In genomic region chr1:41559101-41559665, GRCm38 (mm10) we compare ENCODE assay signal across 19 mouse cellular contexts.
DNase-seq lines count a peak whose midpoint lies in the region; ATAC-seq and TF ChIP-seq lines count a peak whose summit lies in the region.
"Had no signal": no experiment of that assay in that cellular context is flagged by ENCODE, and none has a peak within 500 bp of the region (broad histone marks: within the 10 kb centered on the region; RNA-seq: fewer than 3 reads in every experiment).

No protein-coding gene starts in this region.

- H3K27me3 ChIP-seq in liver, adult 2 months (ENCODE audit: control insufficient read depth, insufficient read depth, low read length) = no peaks in the 10 kb centered on the region
- H3K27me3 ChIP-seq: heart, embryonic 13.5 days; intestine, embryonic 15.5 days; midbrain, embryonic 12.5 days; neural tube, embryonic 15.5 days had no signal

- H3K27ac ChIP-seq in liver, adult 2 months (replicated peaks; ENCODE audit: insufficient read depth, low read depth, low read length) = no peak overlapping the region
- H3K27ac ChIP-seq: heart, embryonic 13.5 days; intestine, embryonic 15.5 days; liver, embryonic 14.5 days; macrophage; midbrain, embryonic 12.5 days; neural tube, embryonic 15.5 days had no signal

- ATAC-seq in cerebellum, adult (ENCODE audit: insufficient number of reproducible peaks, low FRiP score, low TSS enrichment) = no peak; the same call in 1 of the 2 replicates
- ATAC-seq: intestine, embryonic 15.5 days had no signal

- no peaks in the 10 kb centered on the region for H3K36me3 ChIP-seq in liver, adult 2 months (ENCODE audit: control insufficient read depth, insufficient read depth, low read length)
- H3K36me3 ChIP-seq: heart, embryonic 13.5 days; intestine, embryonic 15.5 days; midbrain, embryonic 12.5 days; neural tube, embryonic 15.5 days had no signal

- DNase-seq in cerebellum, adult 9-11 months = peak; percentile 2
- DNase-seq in liver, adult 2 months (ENCODE audit: extremely low read depth, low read depth, low spot score) = peak; percentile 98
- no peak for DNase-seq in liver
- DNase-seq in brain, embryonic 14.5 days (ENCODE audit: low read depth) = peak; percentile 53
- peak; percentile 53 for DNase-seq in retina, embryonic 14.5 days (ENCODE audit: low spot score)
- DNase-seq in thymus, postnatal 0 days (ENCODE audit: low spot score) = no peak
- DNase-seq: B cell, adult 2 months; kidney, adult 9 months; kidney, postnatal 36 days; layer of hippocampus, adult 9-11 months; right cerebral cortex, postnatal 25 days; thymus, postnatal 4 days had no signal

- no peak overlapping the region for H3K9ac ChIP-seq in liver, adult 2 months (ENCODE audit: low read depth, low read length)
- H3K9ac ChIP-seq: heart, embryonic 13.5 days; intestine, embryonic 15.5 days; liver, embryonic 14.5 days; midbrain, embryonic 12.5 days; neural tube, embryonic 15.5 days had no signal

- H3K4me1 ChIP-seq in liver, adult 2 months (ENCODE audit: control insufficient read depth, insufficient read depth, low read length) = peaks cover 13% of the 10 kb centered on the region
- H3K4me1 ChIP-seq: intestine, embryonic 15.5 days; midbrain, embryonic 12.5 days; neural tube, embryonic 15.5 days had no signal

- WGBS in liver, adult 2 months = 26% methylated on average over 17 of the region's 17 CpGs

- no peak for TF ChIP-seq CTCF in liver, adult 2 months (IDR thresholded peaks at IDR 0.05; ENCODE audit: low read depth, low read length)
- TF ChIP-seq CTCF in brain, embryonic 14.5 days (IDR thresholded peaks at IDR 0.05; ENCODE audit: borderline replicate concordance, extremely low read depth, insufficient read depth, insufficient read length) = no peak

- no peak for TF ChIP-seq POLR2A in liver, adult 2 months (IDR thresholded peaks at IDR 0.05; ENCODE audit: extremely low read depth, insufficient read depth, low read length)
- TF ChIP-seq POLR2A in brain, embryonic 14.5 days (IDR thresholded peaks at IDR 0.05; ENCODE audit: borderline replicate concordance, extremely low read depth, insufficient read depth, insufficient read length, poor library complexity, severe bottlenecking) = no peak

- no peak overlapping the region for H3K4me3 ChIP-seq in liver, adult 2 months (ENCODE audit: insufficient read depth, low read depth, low read length)
- H3K4me3 ChIP-seq: heart, embryonic 13.5 days; intestine, embryonic 15.5 days; midbrain, embryonic 12.5 days; neural tube, embryonic 15.5 days had no signal

- H3K79me2 ChIP-seq in liver, adult 2 months (ENCODE audit: control insufficient read depth, insufficient read depth, low read length) = no peaks in the 10 kb centered on the region

Comparison
In these comparisons a context has a peak if more than half of its experiments do, and no peak if none do; other contexts are left out.
1. DNase-seq: peak in cerebellum, adult 9-11 months (single experiment), liver, adult 2 months (single experiment), brain, embryonic 14.5 days (single experiment) and retina, embryonic 14.5 days (single experiment); none in liver (single experiment) and thymus, postnatal 0 days (single experiment).